Mouse (Mus musculus) lung, embryonic 15.5 days (tissue): ENCODE data around the gene Lgals4. TPM values are rescaled to one million over a fixed set of nuclear protein-coding genes. Genes with fewer than 3 reads are reported as not detected.
A peak's percentile ranks its signal among the peaks of the same experiment; 100 is the strongest.

Experiments
- ATAC-seq: fragments of 200-750 bp; cut with Nextera tagmentation; 2 replicates; pipeline ENCODE4 v1.8.0; 2017; ENCODE audit warnings: moderate number of reproducible peaks, borderline replicate concordance; ENCODE audit not compliant: low FRiP score, low TSS enrichment; ENCODE audit errors: extremely low read depth
- H3K27ac ChIP-seq: fragments of 300-500 bp; sonication (generic); 2 replicates; pipeline ENCODE4 v1.5.1; 2015; ENCODE audit warnings: moderate library complexity, mild to moderate bottlenecking, inconsistent platforms
- H3K27me3 ChIP-seq: fragments of 300-500 bp; sonication (generic); 2 replicates; pipeline ENCODE4 v1.6.1; 2015; ENCODE audit warnings: inconsistent platforms
- H3K36me3 ChIP-seq: fragments of 300-500 bp; sonication (generic); 2 replicates; pipeline ENCODE4 v1.6.1; 2015; ENCODE audit warnings: inconsistent platforms
- H3K4me1 ChIP-seq: fragments of 300-500 bp; sonication (generic); 2 replicates; pipeline ENCODE4 v1.6.1; 2015; ENCODE audit warnings: inconsistent platforms
- H3K4me2 ChIP-seq: fragments of 300-500 bp; sonication (generic); 2 replicates; pipeline ENCODE4 v1.6.1; 2015; ENCODE audit warnings: inconsistent platforms, mild to moderate bottlenecking, moderate library complexity
- H3K4me3 ChIP-seq: fragments of 300-500 bp; sonication (generic); 2 replicates; pipeline ENCODE4 v1.5.1; 2015; ENCODE audit warnings: mild to moderate bottlenecking, inconsistent platforms
- H3K9ac ChIP-seq: fragments of 300-500 bp; sonication (generic); 2 replicates; pipeline ENCODE4 v1.6.1; 2015; ENCODE audit warnings: inconsistent platforms
- H3K9me3 ChIP-seq: fragments of 300-500 bp; sonication (generic); 2 replicates; pipeline ENCODE4 v1.6.1; 2016; ENCODE audit warnings: inconsistent platforms
- WGBS: fragments of 180-500 bp; shearing (Covaris S2); methylation state at CpG from one replicate; pipeline ENCODE4 v1.1.7; 2015; 5-methylcytosine and 5-hydroxymethylcytosine counted together
- polyA plus RNA-seq: library from polyadenylated mRNA; unstranded; fragments of >200 nt; fragmentation: Nextera tagmentation; extraction: Ambion mirVana; gene quantifications from 2 replicates; pipeline ENCODE4 v1.2.1, GENCODE M21; 2015

Lgals4 gene
- 6.7 and 9.2 TPM in 2 replicates for polyA plus RNA-seq

DNA sequence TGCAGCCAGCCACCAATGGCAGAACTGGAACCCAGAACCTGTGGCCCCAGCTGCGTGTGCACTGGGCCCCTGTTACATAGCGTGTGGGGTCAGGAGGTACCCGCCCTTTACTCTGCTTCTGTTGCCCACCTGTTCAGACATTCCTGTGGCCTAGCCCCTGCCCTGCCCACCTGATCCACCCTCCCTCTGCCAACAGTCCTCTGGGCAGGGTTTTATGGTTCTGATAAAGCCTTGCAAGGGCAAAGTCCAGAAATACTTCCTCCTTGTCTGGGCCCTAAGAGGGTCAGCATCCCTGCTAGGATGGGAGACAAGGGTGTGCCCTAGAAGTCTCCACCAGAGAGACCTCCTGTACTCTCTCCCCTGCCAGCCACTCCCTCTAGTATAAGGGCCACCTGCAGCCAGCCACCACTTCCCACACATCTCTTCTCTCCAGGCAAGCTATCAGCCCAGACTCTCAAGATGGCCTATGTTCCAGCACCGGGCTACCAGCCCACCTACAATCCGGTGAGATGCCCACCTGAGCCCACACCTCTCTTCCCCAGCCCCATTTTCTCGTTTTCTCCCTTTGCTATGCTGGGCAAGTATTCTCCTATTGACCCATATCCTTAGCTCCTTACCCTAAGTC lies at the start of gene Lgals4:
Gene Lgals4 (plus strand): TSS at position 132 of the 625 bp plus-strand sequence.
- 83% methylated on average over 6 of the region's 6 CpGs for WGBS
- H3K4me3 ChIP-seq = no peak within 1 kb of the TSS
- no peaks in the 10 kb centered on the region for H3K9me3 ChIP-seq
- H3K27ac ChIP-seq = no peak within 1 kb of the TSS
- no peak for ATAC-seq
- H3K9ac ChIP-seq = no peak within 1 kb of the TSS
- H3K27me3 ChIP-seq = no peaks in the 10 kb centered on the region; the same call in 1 of the 2 replicates
- peaks cover 24% of the 10 kb centered on the region for H3K36me3 ChIP-seq
- H3K4me2 ChIP-seq = no peak within 1 kb of the TSS
- H3K4me1 ChIP-seq = no peaks in the 10 kb centered on the region

DNA sequence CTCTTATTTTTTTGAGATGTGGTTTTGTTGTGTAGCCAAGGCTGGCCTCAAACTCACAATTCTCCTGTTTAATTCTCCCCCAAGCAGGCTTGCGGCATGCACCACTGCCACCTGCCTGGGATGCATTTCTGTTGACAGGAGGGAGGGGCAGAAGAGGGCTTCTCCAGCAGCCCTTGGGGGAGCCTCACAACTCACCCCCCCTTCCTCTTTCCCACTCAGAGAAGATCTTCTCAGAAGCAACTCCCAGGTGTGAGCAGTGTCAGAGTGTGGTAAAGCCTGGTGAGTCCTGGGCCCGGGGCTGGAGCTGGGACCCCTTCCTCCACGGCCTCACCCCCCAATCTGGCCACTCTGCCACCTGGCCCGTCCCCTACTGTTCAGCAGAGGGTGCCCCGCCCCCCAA lies 48.5 kb upstream of the Lgals4 start:
- WGBS = 60% methylated on average over 5 of the region's 5 CpGs
- no peaks in the 10 kb centered on the region for H3K36me3 ChIP-seq
- H3K4me3 ChIP-seq = no peak overlapping the region
- H3K27me3 ChIP-seq = no peaks in the 10 kb centered on the region
- H3K9me3 ChIP-seq = no peaks in the 10 kb centered on the region
- no peak for ATAC-seq
- peaks cover 16% of the 10 kb centered on the region for H3K4me1 ChIP-seq
- H3K4me2 ChIP-seq = no peak overlapping the region
- no peak overlapping the region for H3K9ac ChIP-seq
- no peak overlapping the region for H3K27ac ChIP-seq

DNA sequence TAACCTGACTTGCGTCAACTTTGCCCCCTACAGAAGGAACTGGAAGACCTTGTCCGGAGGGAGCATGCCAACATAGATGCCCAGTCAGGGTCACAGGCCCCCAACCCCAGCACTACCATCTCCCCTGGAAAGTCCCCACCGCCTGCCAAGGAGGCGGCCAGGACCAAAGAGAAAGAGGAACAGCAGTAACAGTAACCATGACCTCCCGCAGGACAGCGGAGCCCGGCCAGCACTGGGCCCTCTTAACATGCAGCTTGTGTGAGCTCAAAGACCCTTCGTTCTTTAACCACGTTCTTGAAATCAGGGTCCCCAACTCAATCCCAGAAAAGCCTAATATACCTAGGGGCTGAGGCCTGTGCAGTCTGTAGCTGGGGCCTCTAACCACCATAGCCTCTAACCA lies 45.8 kb upstream of the Lgals4 start:
- Histone ChIP-seq H3K4me3 (no peak overlapping the region), H3K27ac (no peak overlapping the region), H3K9ac (no peak overlapping the region), H3K9me3 (no peaks in the 10 kb centered on the region), H3K36me3 (no peaks in the 10 kb centered on the region), H3K4me1 (peaks cover 11% of the 10 kb centered on the region; the same call in 1 of the 2 replicates), H3K4me2 (no peak overlapping the region), H3K27me3 (no peaks in the 10 kb centered on the region)
- ATAC-seq = no peak
- 95% methylated on average over 9 of the region's 9 CpGs for WGBS

DNA sequence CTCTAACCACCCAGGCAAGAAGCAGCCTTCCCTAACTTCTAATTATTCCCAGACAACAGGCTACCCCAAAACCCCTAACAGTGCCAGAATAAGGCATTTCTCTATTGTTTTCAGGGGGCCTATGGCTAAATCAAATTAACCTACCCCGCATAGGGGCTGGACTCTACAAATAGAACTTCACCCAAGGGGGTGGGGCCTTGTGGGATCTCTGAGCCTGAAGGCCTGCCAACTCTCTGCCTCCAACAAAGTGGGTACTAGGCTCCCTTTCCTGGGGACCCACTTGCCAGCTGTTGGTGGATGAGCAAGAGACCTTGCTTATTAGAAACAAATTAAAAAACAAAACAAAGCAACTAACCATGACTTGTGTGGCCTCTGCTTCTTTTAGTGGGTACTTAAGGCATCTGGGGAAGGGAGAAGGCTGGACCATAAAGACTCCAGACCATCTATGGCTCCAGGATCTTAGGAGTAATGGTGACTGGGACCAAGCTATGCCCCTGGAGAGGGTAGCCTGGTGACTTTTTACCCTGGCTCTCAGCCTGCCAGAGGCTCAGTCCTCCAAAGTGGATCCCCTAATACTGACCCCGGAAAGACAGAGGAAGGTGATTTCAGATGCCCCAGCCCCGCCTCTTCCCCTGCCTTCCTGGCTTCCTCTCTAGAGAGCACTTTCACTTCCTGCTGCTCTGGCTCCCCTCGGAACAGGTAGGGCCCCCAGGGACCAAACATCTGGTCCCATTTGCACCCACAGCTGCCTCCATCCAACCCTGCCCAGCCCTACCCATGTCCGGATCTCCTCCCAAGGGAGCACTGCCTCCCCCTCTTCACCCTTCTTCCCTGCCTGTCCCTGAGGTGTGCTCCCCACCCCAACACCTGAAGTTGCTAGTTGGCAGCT lies 45.1 kb upstream of the Lgals4 start, which contains the start of gene Rinl:
Gene Rinl (plus strand): TSS at position 663 of the 889 bp plus-strand sequence.
- 56% methylated on average over 5 of the region's 5 CpGs for WGBS
- no peak within 1 kb of the TSS for H3K4me3 ChIP-seq
- H3K4me1 ChIP-seq = peaks cover 11% of the 10 kb centered on the region; the same call in 1 of the 2 replicates
- H3K36me3 ChIP-seq = no peaks in the 10 kb centered on the region
- no peak within 1 kb of the TSS for H3K27ac ChIP-seq
- H3K9ac ChIP-seq = no peak within 1 kb of the TSS
- H3K27me3 ChIP-seq = no peaks in the 10 kb centered on the region
- no peak for ATAC-seq
- H3K4me2 ChIP-seq = no peak within 1 kb of the TSS
- H3K9me3 ChIP-seq = no peaks in the 10 kb centered on the region

DNA sequence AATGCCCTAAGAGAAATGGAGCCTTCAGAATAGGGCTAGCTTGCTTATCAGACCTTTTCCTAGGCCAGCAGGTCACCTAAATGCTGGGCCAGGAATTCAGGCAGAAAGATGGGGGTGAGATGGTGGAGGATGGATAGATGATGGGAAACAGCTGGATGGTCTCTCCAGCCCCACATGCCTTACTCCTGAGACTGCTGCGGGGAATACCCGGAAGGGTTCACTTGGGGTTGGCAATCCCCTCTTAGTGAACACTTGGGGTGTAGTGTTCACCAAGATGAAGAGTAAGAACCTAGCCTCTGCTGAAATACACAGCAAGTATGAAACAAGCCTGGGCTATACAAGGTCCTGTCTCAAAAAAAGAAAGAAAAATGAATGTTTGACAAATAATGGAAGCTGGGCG lies 44.4 kb upstream of the Lgals4 start:
- H3K4me2 ChIP-seq = no peak overlapping the region
- H3K27me3 ChIP-seq = no peaks in the 10 kb centered on the region
- no peak overlapping the region for H3K9ac ChIP-seq
- no peaks in the 10 kb centered on the region for H3K9me3 ChIP-seq
- H3K4me1 ChIP-seq = peaks cover 11% of the 10 kb centered on the region; the same call in 1 of the 2 replicates
- H3K27ac ChIP-seq = no peak overlapping the region
- 42% methylated on average over 3 of the region's 3 CpGs for WGBS
- ATAC-seq = no peak
- no peak overlapping the region for H3K4me3 ChIP-seq
- H3K36me3 ChIP-seq = no peaks in the 10 kb centered on the region

DNA sequence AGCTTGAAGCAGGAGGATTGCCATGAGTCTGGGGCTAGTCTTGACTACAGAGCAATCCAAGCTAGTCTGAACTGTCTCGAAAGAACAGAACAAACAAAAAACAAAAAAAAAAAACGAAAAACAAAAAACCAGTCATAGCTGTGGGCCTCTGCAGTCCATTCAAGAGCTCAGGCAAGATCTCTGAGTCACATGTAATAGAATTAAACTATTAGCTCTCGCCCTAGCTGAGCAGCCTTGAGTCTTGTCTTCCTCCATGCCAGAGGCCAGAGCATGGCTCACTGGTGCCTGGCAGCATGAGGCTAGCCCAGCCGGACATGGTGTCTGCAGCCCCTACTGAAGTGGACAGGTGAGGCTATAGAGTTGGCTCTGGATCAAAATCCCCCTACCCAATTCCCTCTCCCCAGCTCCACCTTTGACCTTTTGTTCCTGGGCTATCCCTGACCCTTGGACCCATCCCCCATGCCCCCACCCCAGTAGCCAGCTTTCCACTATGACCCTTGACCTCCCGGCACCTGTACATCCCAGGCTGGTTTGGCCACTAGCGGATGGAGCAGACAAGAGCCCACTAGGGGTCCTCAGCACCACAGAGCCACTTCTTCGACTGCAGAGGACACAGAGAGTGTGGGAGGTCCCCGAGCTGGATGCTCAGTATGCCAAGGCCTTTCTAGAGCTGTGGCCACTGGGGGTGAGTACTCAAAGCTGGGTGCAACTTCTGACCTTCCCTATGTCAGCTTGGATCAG lies 43.4 kb upstream of the Lgals4 start:
- Histone ChIP-seq H3K27me3 (no peaks in the 10 kb centered on the region), H3K4me1 (peaks cover 11% of the 10 kb centered on the region; the same call in 1 of the 2 replicates), H3K4me3 (no peak overlapping the region), H3K9ac (no peak overlapping the region), H3K36me3 (no peaks in the 10 kb centered on the region), H3K4me2 (no peak overlapping the region), H3K9me3 (no peaks in the 10 kb centered on the region), H3K27ac (no peak overlapping the region)
- ATAC-seq = no peak
- WGBS = 48% methylated on average over 8 of the region's 8 CpGs

DNA sequence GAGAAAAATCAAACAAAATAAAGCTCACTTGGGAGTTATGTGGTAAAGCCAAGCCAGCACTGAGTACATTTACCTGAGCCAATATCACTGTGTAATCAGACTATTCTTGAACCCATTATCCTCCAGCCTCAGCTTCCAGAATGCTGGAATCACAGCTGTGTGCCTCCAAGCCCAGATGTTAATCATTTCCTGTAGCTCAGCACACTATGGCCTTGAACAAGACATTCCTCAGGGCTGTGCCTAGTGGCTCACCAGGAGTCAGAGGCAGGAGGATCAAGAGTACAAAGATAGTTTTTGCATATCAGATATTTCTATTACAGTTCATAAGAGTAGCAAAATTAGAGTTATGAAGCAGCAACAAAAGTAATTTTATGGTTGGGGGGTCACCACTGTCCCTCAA lies 41.9 kb upstream of the Lgals4 start:
- Histone ChIP-seq H3K9me3 (no peaks in the 10 kb centered on the region), H3K4me3 (no peak overlapping the region), H3K4me1 (peaks cover 19% of the 10 kb centered on the region), H3K36me3 (no peaks in the 10 kb centered on the region), H3K27ac (no peak overlapping the region), H3K4me2 (no peak overlapping the region), H3K9ac (no peak overlapping the region), H3K27me3 (no peaks in the 10 kb centered on the region)
- no peak for ATAC-seq

DNA sequence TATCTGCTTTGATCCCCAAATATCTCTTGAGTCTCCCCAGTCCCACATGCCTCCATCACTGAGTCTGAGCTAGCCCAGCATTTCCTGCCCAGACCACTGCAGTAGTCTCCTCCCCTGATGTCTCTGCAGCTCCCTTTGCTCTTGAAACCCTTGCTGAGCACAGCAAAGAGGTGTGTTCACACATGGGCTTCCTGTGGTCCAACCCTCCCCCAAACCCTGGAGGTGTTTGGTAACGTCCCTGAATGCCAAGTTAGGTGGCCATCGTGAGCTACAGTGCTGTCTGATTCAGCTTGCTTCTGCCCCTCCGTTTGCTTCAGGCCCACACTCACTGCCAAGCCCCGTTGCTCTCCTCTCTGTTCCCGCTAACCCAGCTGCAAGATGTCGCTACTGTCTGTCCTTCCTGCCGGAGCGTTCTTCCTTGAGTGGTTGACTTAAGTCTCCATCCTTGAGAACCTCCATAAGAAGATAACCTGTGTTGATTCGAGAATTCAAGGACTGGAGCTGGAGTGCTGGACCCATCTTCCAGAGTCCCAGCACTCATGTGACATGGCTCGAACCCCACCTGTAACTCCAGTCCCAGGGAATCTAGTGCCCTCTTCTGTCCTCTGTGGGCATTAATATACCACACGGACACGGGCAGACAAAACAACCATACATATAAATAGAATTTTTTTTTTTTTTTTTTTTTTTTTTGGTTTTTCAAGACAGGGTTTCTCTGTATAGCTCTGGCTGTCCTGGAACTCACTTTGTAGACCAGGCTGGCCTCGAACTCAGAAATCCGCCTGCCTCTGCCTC lies 41.1 kb upstream of the Lgals4 start:
- Histone ChIP-seq H3K4me3 (no peak overlapping the region), H3K4me2 (no peak overlapping the region), H3K4me1 (peaks cover 23% of the 10 kb centered on the region), H3K27me3 (no peaks in the 10 kb centered on the region), H3K9ac (no peak overlapping the region), H3K27ac (no peak overlapping the region), H3K9me3 (no peaks in the 10 kb centered on the region), H3K36me3 (no peaks in the 10 kb centered on the region)
- ATAC-seq = no peak
- 66% methylated on average over 14 of the region's 14 CpGs for WGBS

DNA sequence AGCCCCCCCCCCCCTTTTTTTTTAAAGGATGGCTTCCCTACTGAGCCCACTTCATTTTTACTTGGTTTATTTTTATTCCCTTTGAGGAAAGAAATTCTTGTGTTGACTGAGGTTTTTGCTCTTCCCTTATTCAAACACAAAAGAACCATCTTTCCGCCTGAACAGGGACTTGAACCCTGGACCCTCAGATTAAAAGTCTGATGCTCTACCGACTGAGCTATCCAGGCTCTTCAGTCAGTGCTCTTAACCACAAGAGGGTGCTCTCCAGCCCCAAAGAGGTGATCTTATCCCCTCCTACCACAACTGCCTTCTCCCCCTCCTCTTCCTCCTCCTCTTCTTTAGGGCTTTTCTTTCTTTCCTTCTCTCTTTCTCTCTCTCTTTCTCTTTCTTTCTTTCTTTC lies 39.8 kb upstream of the Lgals4 start:
- no peak overlapping the region for H3K4me3 ChIP-seq
- H3K27ac ChIP-seq = no peak overlapping the region
- H3K9ac ChIP-seq = no peak overlapping the region
- H3K9me3 ChIP-seq = no peaks in the 10 kb centered on the region
- WGBS = 22% methylated on average over 2 of the region's 2 CpGs
- H3K27me3 ChIP-seq = no peaks in the 10 kb centered on the region
- H3K36me3 ChIP-seq = no peaks in the 10 kb centered on the region
- ATAC-seq = no peak
- H3K4me2 ChIP-seq = no peak overlapping the region
- peaks cover 22% of the 10 kb centered on the region for H3K4me1 ChIP-seq

DNA sequence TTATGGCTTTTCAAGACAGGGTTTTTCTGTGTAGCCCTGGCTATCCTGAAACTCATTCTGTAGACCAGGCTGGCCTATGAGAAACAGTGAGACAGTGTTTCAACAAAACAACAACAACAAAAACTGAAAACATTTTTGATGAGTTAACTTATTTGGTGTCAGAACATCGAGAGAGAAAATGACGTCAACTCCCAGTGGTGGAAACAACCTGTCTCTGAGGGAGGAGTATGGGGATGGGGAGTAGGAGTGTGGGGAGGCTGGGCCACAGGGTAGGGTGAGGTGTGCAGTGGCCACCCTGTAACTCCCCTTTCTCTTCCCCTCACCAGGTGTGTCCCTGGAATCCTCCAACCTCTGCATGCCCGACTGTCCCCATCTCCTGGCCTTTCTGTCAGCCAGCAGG lies 39.2 kb upstream of the Lgals4 start:
- no peak for ATAC-seq
- Histone ChIP-seq H3K27me3 (no peaks in the 10 kb centered on the region), H3K4me2 (no peak overlapping the region), H3K36me3 (no peaks in the 10 kb centered on the region), H3K27ac (no peak overlapping the region), H3K4me3 (no peak overlapping the region), H3K4me1 (peaks cover 17% of the 10 kb centered on the region), H3K9ac (no peak overlapping the region), H3K9me3 (no peaks in the 10 kb centered on the region)
- WGBS = 67% methylated on average over 3 of the region's 3 CpGs

DNA sequence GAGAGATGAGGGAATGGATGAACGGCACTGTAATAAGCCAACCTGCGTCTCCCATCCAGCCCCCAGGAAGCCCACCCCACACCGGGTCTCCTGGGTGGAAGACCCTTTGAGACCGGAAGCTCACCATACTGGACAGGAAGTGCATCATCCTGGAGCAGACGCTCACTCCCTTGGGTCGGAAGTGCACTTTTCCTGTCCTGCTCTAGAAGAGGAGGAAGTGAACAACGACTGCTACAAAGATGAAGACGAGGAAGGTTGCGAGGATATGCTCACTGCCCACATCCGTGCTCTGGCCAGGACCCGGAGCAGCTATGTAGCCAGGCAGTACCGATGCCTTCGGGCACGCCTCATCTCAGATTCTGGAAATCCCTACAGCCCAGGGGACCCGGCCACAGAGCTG lies 37.8 kb upstream of the Lgals4 start:
- peak overlapping the region; percentile 75 for H3K27ac ChIP-seq
- H3K9me3 ChIP-seq = no peaks in the 10 kb centered on the region
- no peaks in the 10 kb centered on the region for H3K36me3 ChIP-seq
- 66% methylated on average over 15 of the region's 15 CpGs for WGBS
- H3K4me3 ChIP-seq = peak overlapping the region; percentile 20
- ATAC-seq = no peak
- H3K4me1 ChIP-seq = peaks cover 12% of the 10 kb centered on the region
- no peaks in the 10 kb centered on the region for H3K27me3 ChIP-seq
- peak overlapping the region; percentile 53 for H3K4me2 ChIP-seq
- H3K9ac ChIP-seq = no peak overlapping the region
